Mouse (Mus musculus) cerebellum, adult 2 months (tissue): ENCODE results near the gene Dzank1.

Experiments
- CTCF ChIP-seq: fragments of 200-500 bp; IDR thresholded peaks from 2 replicates; pipeline ENCODE4 v1.5.1; 2011; ENCODE audit warnings: low read depth, mild to moderate bottlenecking, control low read depth, low read length, moderate library complexity, borderline replicate concordance; ENCODE audit not compliant: insufficient read depth
- POLR2A ChIP-seq: fragments of 200-500 bp; IDR thresholded peaks from 2 replicates; pipeline ENCODE4 v1.6.1; 2011; ENCODE audit warnings: low read length, control low read depth, borderline replicate concordance; ENCODE audit not compliant: insufficient read depth

- TF ChIP-seq CTCF (no peak), POLR2A (no peak)
Measured at GRCm38 (mm10) chr2:144537123-144537522, 9.9 kb upstream of the Dzank1 start.
